Mouse (Mus musculus) liver, embryonic 14.5 days (tissue): Measurements from ENCODE around the gene Fxyd1. TPM values are rescaled to one million over a fixed set of nuclear protein-coding genes. Genes with fewer than 3 reads are reported as not detected.
A peak's percentile ranks its signal among the peaks of the same experiment; 100 is the strongest.

Source experiments
- ATAC-seq: fragments of 200-750 bp; cut with Nextera tagmentation; 2 replicates; pipeline ENCODE4 v1.8.0; 2017; ENCODE audit warnings: moderate number of reproducible peaks, mild to moderate bottlenecking, moderate library complexity; ENCODE audit not compliant: insufficient read depth
- DNase-seq, 3 experiments: peaks; one replicate each; pipeline ENCODE4 v3.0.0-alpha.2; 2012 to 2013; ENCODE audit warnings: low read depth in 3 of 3, low spot score in 3 of 3
- H3K27ac ChIP-seq: fragments of 300-500 bp; sonication (generic); 2 replicates; pipeline ENCODE4 v1.5.1; 2014; ENCODE audit warnings: moderate library complexity, mild to moderate bottlenecking, control low read depth, inconsistent platforms
- H3K27me3 ChIP-seq: fragments of 300-500 bp; sonication (generic); 2 replicates; pipeline ENCODE4 v1.6.1; 2014; ENCODE audit warnings: mild to moderate bottlenecking, low read length, moderate library complexity; ENCODE audit not compliant: control insufficient read depth, insufficient read depth
- H3K36me3 ChIP-seq: fragments of 300-500 bp; sonication (generic); replicated peaks from 2 replicates; pipeline ENCODE4 v1.6.1; 2014; ENCODE audit warnings: low read depth; ENCODE audit not compliant: control insufficient read depth, insufficient read depth
- H3K4me1 ChIP-seq, 2 experiments: fragments of 200-500 bp in 1 of 2; fragments of 300-500 bp in 1 of 2; sonication (generic) in 1 of 2; replicated peaks; 2 replicates each; pipeline ENCODE4 v1.6.1; 2012 to 2014; ENCODE audit warnings: antibody characterized with exemption in 1 of 2, inconsistent platforms in 1 of 2, low read length in 1 of 2; ENCODE audit not compliant: control insufficient read depth in 2 of 2, insufficient read depth in 2 of 2
- H3K4me2 ChIP-seq: fragments of 300-500 bp; sonication (generic); 2 replicates; pipeline ENCODE4 v1.6.1; 2014; ENCODE audit warnings: low read depth, mild to moderate bottlenecking, control low read depth, moderate library complexity
- H3K4me3 ChIP-seq, 2 experiments: fragments of 200-500 bp in 1 of 2; fragments of 300-500 bp in 1 of 2; sonication (generic) in 1 of 2; 2 replicates each; pipeline ENCODE4 v1.5.1; 2012 to 2014; ENCODE audit warnings: low read depth in 2 of 2, low read length in 2 of 2, mild to moderate bottlenecking in 2 of 2, control low read depth in 1 of 2, inconsistent platforms in 1 of 2, moderate library complexity in 1 of 2; ENCODE audit not compliant: insufficient read depth in 1 of 2
- H3K9ac ChIP-seq: fragments of 300-500 bp; sonication (generic); replicated peaks from 2 replicates; pipeline ENCODE4 v1.6.1; 2014; ENCODE audit warnings: mild to moderate bottlenecking, control low read depth, moderate library complexity
- H3K9me3 ChIP-seq: fragments of 300-500 bp; sonication (generic); 2 replicates; pipeline ENCODE4 v1.6.1; 2016; ENCODE audit warnings: low read length, mixed read lengths; ENCODE audit not compliant: control insufficient read depth
- CTCF ChIP-seq: IDR thresholded peaks from 2 replicates; pipeline ENCODE4 v1.5.1; 2016; ENCODE audit warnings: antibody characterized with exemption, low read depth, control low read depth
- EP300 ChIP-seq: IDR thresholded peaks from 2 replicates; pipeline ENCODE4 v1.6.1; 2016; ENCODE audit warnings: antibody characterized with exemption, low read depth
- WGBS: fragments of 180-500 bp; shearing (Covaris S2); extraction: QIAGEN DNeasy Blood & Tissue Kit; methylation state at CpG from one replicate; pipeline ENCODE4 v1.1.7; 2014; ENCODE audit not compliant: insufficient replicate concordance; 5-methylcytosine and 5-hydroxymethylcytosine counted together
- microRNA-seq: library from miRNA; unstranded; fragments of <30 nt; microRNA quantifications from one replicate; pipeline ENCODE4, GENCODE M21; 2016
- polyA plus RNA-seq, 2 experiments: library from polyadenylated mRNA; depleted of rRNA in 1 of 2; stranded (reverse) in 1 of 2; unstranded in 1 of 2; fragments of >200 nt; fragmentation: Nextera tagmentation in 1 of 2; extraction: Ambion mirVana in 1 of 2; gene quantifications; 2 replicates each; pipeline versions ENCODE4 v1.2.1 to v1.2.3; 2012 to 2014

Gene Fxyd1
- polyA plus RNA-seq, 2 experiments = 33.0 to 61.9 TPM

DNA sequence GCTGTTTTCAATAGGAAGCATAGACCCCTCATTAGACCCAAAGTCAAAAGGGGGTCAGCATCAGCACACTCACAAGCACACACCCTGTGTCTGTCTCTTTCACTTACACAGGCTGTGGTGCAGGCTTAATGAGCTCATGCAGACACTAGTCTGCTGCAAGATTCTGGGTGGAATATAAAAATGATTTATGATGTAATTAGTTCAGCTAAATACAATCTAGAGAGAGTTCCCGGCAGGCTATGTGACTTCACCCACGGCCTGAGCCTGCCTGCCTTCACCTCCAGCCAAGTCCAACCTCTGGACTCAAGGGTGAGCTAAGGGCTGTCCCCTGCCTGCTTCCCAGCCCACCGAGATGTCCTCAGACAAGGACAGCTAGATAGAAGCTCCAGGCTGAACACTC lies 48.1 kb downstream of the Fxyd1 start:
- Histone ChIP-seq H3K36me3 (no peaks in the 10 kb centered on the region), H3K27ac (no peak overlapping the region), H3K4me2 (no peak overlapping the region), H3K9me3 (no peaks in the 10 kb centered on the region), H3K27me3 (no peaks in the 10 kb centered on the region), H3K9ac (no peak overlapping the region), H3K4me3 (no peak overlapping the region), H3K4me1 (peaks cover 0 to 6% of the 10 kb centered on the region in 2 experiments; a peak in 2 of 4 replicates)
- ATAC-seq (no peak), DNase-seq (no peak)
- 53% methylated on average over 3 of the region's 3 CpGs for WGBS
- TF ChIP-seq EP300 = no peak
- TF ChIP-seq CTCF = no peak

DNA sequence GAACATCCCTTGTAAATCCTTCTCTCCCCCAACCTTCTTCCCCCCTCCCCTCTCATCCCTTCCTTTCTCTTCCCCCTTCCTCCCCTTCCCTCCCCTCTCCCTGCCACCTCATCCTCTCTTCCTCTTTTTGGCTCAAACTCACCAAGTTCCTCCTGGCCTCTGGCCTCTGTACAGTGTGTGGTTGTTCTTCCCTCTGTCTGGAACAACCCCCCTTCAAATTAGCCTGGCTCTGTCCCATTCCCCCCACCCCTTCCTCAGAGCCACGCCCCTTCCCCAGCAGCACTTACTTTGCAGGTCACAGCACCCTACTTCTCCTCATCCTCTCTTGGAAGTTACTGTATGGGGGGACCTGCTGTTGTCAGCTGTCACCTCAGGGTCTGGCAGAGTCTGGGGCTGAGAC lies 48.8 kb downstream of the Fxyd1 start:
- Histone ChIP-seq H3K4me2 (no peak overlapping the region), H3K27ac (no peak overlapping the region), H3K27me3 (no peaks in the 10 kb centered on the region), H3K4me1 (peaks cover 0 to 6% of the 10 kb centered on the region in 2 experiments; a peak in 2 of 4 replicates), H3K36me3 (no peaks in the 10 kb centered on the region), H3K9ac (no peak overlapping the region), H3K4me3 (no peak overlapping the region), H3K9me3 (no peaks in the 10 kb centered on the region)
- 15% methylated on average over 1 of the region's 1 CpGs for WGBS
- TF ChIP-seq CTCF (no peak), EP300 (no peak)
- ATAC-seq = no peak
- no peak for DNase-seq

DNA sequence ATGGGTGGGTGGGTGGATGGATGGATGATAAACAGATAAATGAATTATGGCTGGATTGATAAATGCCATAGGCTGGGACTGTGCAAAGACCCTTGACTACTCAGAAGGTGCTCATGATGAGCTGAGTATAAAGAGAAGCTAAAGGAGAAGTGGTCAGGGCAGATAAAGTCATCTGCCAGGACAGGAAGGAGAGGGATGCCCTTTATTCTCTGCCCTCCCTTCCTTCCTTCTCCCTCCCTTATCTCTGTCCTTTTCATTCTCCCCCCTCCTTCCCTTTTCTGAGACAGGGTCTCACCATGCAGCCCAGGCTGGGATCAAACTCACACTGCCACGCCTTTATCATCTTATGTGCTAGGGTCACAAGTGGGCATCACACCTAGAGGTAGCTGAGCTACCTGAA lies 49.2 kb downstream of the Fxyd1 start:
- no peak for DNase-seq
- no peak overlapping the region for H3K4me2 ChIP-seq
- no peaks in the 10 kb centered on the region for H3K27me3 ChIP-seq
- WGBS = 22% methylated on average over 1 of the region's 1 CpGs
- no peak overlapping the region for H3K27ac ChIP-seq
- H3K36me3 ChIP-seq = no peaks in the 10 kb centered on the region
- no peaks in the 10 kb centered on the region for H3K9me3 ChIP-seq
- H3K4me3 ChIP-seq = no peak overlapping the region
- no peak overlapping the region for H3K9ac ChIP-seq
- no peak for ATAC-seq
- TF ChIP-seq CTCF (no peak), EP300 (no peak)
- H3K4me1 ChIP-seq = peaks cover 0 to 6% of the 10 kb centered on the region in 2 experiments; a peak in 2 of 4 replicates

DNA sequence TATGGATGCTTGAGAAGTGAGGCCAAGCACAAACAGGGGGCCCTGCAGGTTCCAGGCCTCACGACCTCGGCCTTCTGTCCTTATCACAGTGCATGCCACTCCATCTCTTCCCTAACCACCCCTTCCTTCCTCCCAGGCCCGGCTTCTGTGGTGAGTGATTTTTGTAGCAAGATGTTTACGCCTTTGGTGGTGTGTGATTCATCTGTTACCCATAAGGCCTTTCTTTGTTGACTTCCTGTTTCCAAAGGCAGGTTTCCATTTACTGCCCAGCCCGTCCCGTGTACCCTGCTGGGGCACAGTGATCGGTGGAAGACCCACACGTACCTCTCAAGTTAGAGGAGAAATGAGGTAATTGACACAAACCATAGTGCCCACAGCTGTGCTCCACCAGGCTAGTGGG lies 54.3 kb downstream of the Fxyd1 start:
- Histone ChIP-seq H3K9me3 (no peaks in the 10 kb centered on the region), H3K27me3 (no peaks in the 10 kb centered on the region), H3K4me2 (no peak overlapping the region), H3K4me3 (no peak overlapping the region), H3K36me3 (no peaks in the 10 kb centered on the region), H3K27ac (no peak overlapping the region), H3K9ac (no peak overlapping the region), H3K4me1 (peaks cover 0 to 6% of the 10 kb centered on the region in 2 experiments; a peak in 2 of 4 replicates)
- peak in 2 of 3 experiments; percentile 26 to 40 for DNase-seq
- peak; percentile 50 for ATAC-seq
- WGBS = 9% methylated on average over 8 of the region's 8 CpGs
- TF ChIP-seq CTCF (no peak), EP300 (no peak)

Small RNAs within 50 kb of the gene (microRNA-seq; reads per million reads assigned to microRNA genes)
- not detected for gene Mir7050

Other genes starting within 250 kb of the Fxyd1 start
- gene Ffar2, start 233.4 kb downstream of the Fxyd1 start, polyA plus RNA-seq (2012; rRNA removed) = 0.36 and 0.41 TPM in 2 replicates
- 0.34 and 0.43 TPM in 2 replicates for gene Ffar2, start 233.4 kb downstream of the Fxyd1 start, polyA plus RNA-seq (2014; fragmentation: Nextera tagmentation; extraction: Ambion mirVana)
- gene Ffar3, start 201.0 kb downstream of the Fxyd1 start, polyA plus RNA-seq (2012; rRNA removed) = not detected in 2 replicates
- gene Ffar3, start 201.0 kb downstream of the Fxyd1 start, polyA plus RNA-seq (2014; fragmentation: Nextera tagmentation; extraction: Ambion mirVana) = not detected in 2 replicates
- 0.01 TPM in 1 of 2 replicates, not detected in the other for gene Ffar1, start 195.6 kb downstream of the Fxyd1 start, polyA plus RNA-seq (2012; rRNA removed)
- not detected in 2 replicates for gene Ffar1, start 195.6 kb downstream of the Fxyd1 start, polyA plus RNA-seq (2014; fragmentation: Nextera tagmentation; extraction: Ambion mirVana)
- 0.29 and 0.36 TPM in 2 replicates for gene Cd22, start 176.9 kb downstream of the Fxyd1 start, polyA plus RNA-seq (2012; rRNA removed)
- 0.24 and 0.62 TPM in 2 replicates for gene Cd22, start 176.9 kb downstream of the Fxyd1 start, polyA plus RNA-seq (2014; fragmentation: Nextera tagmentation; extraction: Ambion mirVana)
- 0.13 TPM in 2 replicates for gene Mag, start 142.3 kb downstream of the Fxyd1 start, polyA plus RNA-seq (2012; rRNA removed)
- gene Mag, start 142.3 kb downstream of the Fxyd1 start, polyA plus RNA-seq (2014; fragmentation: Nextera tagmentation; extraction: Ambion mirVana) = 0.11 TPM in 2 replicates
- gene Hamp2, start 132.5 kb downstream of the Fxyd1 start, polyA plus RNA-seq (2012; rRNA removed) = not detected in 2 replicates
- not detected in 2 replicates for gene Hamp2, start 132.5 kb downstream of the Fxyd1 start, polyA plus RNA-seq (2014; fragmentation: Nextera tagmentation; extraction: Ambion mirVana)
- gene Hamp, start 113.2 kb downstream of the Fxyd1 start, polyA plus RNA-seq (2012; rRNA removed) = 17.2 and 22.5 TPM in 2 replicates
- 12.0 and 29.7 TPM in 2 replicates for gene Hamp, start 113.2 kb downstream of the Fxyd1 start, polyA plus RNA-seq (2014; fragmentation: Nextera tagmentation; extraction: Ambion mirVana)
- gene Usf2, start 100.4 kb downstream of the Fxyd1 start, polyA plus RNA-seq (2012; rRNA removed) = 34.1 and 50.6 TPM in 2 replicates
- 9.1 and 10.2 TPM in 2 replicates for gene Usf2, start 100.4 kb downstream of the Fxyd1 start, polyA plus RNA-seq (2014; fragmentation: Nextera tagmentation; extraction: Ambion mirVana)
- gene Lsr, start 83.7 kb downstream of the Fxyd1 start, polyA plus RNA-seq (2012; rRNA removed) = 14.3 and 17.4 TPM in 2 replicates
- 15.1 and 16.0 TPM in 2 replicates for gene Lsr, start 83.7 kb downstream of the Fxyd1 start, polyA plus RNA-seq (2014; fragmentation: Nextera tagmentation; extraction: Ambion mirVana)
- gene Fam187b, start 83.4 kb downstream of the Fxyd1 start, polyA plus RNA-seq (2012; rRNA removed) = 1.5 and 2.0 TPM in 2 replicates
- 2.5 and 2.6 TPM in 2 replicates for gene Fam187b, start 83.4 kb downstream of the Fxyd1 start, polyA plus RNA-seq (2014; fragmentation: Nextera tagmentation; extraction: Ambion mirVana)
- gene Fxyd5, start 14.7 kb downstream of the Fxyd1 start, polyA plus RNA-seq (2012; rRNA removed) = 10.1 and 14.6 TPM in 2 replicates
- gene Fxyd5, start 14.7 kb downstream of the Fxyd1 start, polyA plus RNA-seq (2014; fragmentation: Nextera tagmentation; extraction: Ambion mirVana) = 15.1 and 20.4 TPM in 2 replicates
- gene Fxyd7, start 5.7 kb downstream of the Fxyd1 start, polyA plus RNA-seq (2012; rRNA removed) = 0.21 and 0.24 TPM in 2 replicates
- gene Fxyd7, start 5.7 kb downstream of the Fxyd1 start, polyA plus RNA-seq (2014; fragmentation: Nextera tagmentation; extraction: Ambion mirVana) = 0.23 TPM in 1 of 2 replicates, not detected in the other
- 0.04 and 0.16 TPM in 2 replicates for gene Lgi4, start 2.1 kb upstream of the Fxyd1 start, polyA plus RNA-seq (2012; rRNA removed)
- 0.10 TPM in 1 of 2 replicates, not detected in the other for gene Lgi4, start 2.1 kb upstream of the Fxyd1 start, polyA plus RNA-seq (2014; fragmentation: Nextera tagmentation; extraction: Ambion mirVana)
- gene Fxyd3, start 19.5 kb upstream of the Fxyd1 start, polyA plus RNA-seq (2012; rRNA removed) = 0.52 and 0.54 TPM in 2 replicates
- 0.47 and 0.86 TPM in 2 replicates for gene Fxyd3, start 19.5 kb upstream of the Fxyd1 start, polyA plus RNA-seq (2014; fragmentation: Nextera tagmentation; extraction: Ambion mirVana)
- 44.7 and 48.0 TPM in 2 replicates for gene Hpn, start 58.1 kb upstream of the Fxyd1 start, polyA plus RNA-seq (2012; rRNA removed)
- gene Hpn, start 58.1 kb upstream of the Fxyd1 start, polyA plus RNA-seq (2014; fragmentation: Nextera tagmentation; extraction: Ambion mirVana) = 43.3 and 44.8 TPM in 2 replicates
- gene Scn1b, start 69.8 kb upstream of the Fxyd1 start, polyA plus RNA-seq (2012; rRNA removed) = 0.97 and 1.0 TPM in 2 replicates
- gene Scn1b, start 69.8 kb upstream of the Fxyd1 start, polyA plus RNA-seq (2014; fragmentation: Nextera tagmentation; extraction: Ambion mirVana) = 0.45 and 0.52 TPM in 2 replicates
- 19.1 and 19.4 TPM in 2 replicates for gene Gramd1a, start 98.7 kb upstream of the Fxyd1 start, polyA plus RNA-seq (2012; rRNA removed)
- 8.0 and 8.5 TPM in 2 replicates for gene Gramd1a, start 98.7 kb upstream of the Fxyd1 start, polyA plus RNA-seq (2014; fragmentation: Nextera tagmentation; extraction: Ambion mirVana)
- gene Scgb2b2, start 233.3 kb upstream of the Fxyd1 start, polyA plus RNA-seq (2012; rRNA removed) = not detected in 2 replicates
- gene Scgb2b2, start 233.3 kb upstream of the Fxyd1 start, polyA plus RNA-seq (2014; fragmentation: Nextera tagmentation; extraction: Ambion mirVana) = not detected in 2 replicates
- not detected in 2 replicates for gene Scgb1b2, start 234.6 kb upstream of the Fxyd1 start, polyA plus RNA-seq (2012; rRNA removed)
- not detected in 2 replicates for gene Scgb1b2, start 234.6 kb upstream of the Fxyd1 start, polyA plus RNA-seq (2014; fragmentation: Nextera tagmentation; extraction: Ambion mirVana)